Mouse (Mus musculus) left cerebral cortex, adult 2 months (tissue): ENCODE data around the gene Anxa11. TPM values are rescaled to one million over a fixed set of nuclear protein-coding genes. Genes with fewer than 3 reads are reported as not detected.
"Not testable (repeated sequence)": the region's sequence is repeated elsewhere in the genome, so short reads cannot be mapped to it uniquely, and the experiment has no call there.

ENCODE experiments used
- DNase-seq, 2 experiments: peaks; one replicate each; pipeline ENCODE4 v3.0.0; 2021 to 2022; ENCODE audit warnings: low spot score in 2 of 2, mixed read lengths in 1 of 2; ENCODE audit errors: extremely low spot score in 1 of 2
- H3K27ac ChIP-seq: fragments of 200-600 bp; 2 replicates; pipeline ENCODE4 v1.8.1; 2022
- H3K4me3 ChIP-seq: fragments of 200-600 bp; 2 replicates; pipeline ENCODE4 v1.8.1; 2022
- intact Hi-C: fragments of 180-260 bp; cut with DNase I; formaldehyde crosslinking; loops from one replicate; pipeline ENCODE4 v1.15.1; 2025
- microRNA-seq, 2 experiments: library from miRNA; unstranded; fragments of <30 nt; microRNA quantifications; one replicate each; pipeline ENCODE4 v1.2.0; 2021
- total RNA-seq, 2 experiments: library from RNA; stranded (reverse); gene quantifications; 2 replicates each; pipeline ENCODE4 v1.2.3; 2021

Gene Anxa11
- total RNA-seq, 2 experiments from 2014 or later, result 40.4 to 50.7 TPM

DNA sequence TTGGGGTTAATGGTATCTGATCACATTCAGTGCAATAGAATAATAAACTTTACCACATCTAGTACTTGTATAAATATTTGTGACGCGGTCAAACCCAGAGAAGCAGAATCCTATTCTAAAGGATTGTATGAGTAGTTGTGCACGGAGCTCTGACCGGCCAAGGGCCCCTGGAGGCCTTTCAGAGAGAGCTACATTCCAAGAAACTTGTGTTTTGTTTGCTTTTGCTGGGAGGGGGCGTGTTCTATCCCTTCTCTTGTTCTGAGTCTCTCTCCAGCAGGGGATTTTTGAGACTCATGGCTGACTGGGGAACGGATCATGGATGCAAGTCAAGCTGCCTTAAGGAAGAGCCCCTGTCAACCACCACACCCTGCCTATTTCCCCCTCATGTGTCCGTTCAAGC, 53.7 kb downstream of the Anxa11 start:
- intact Hi-C loops, H3K4me3 ChIP-seq, H3K27ac ChIP-seq, DNase-seq: not testable (repeated sequence)

DNA sequence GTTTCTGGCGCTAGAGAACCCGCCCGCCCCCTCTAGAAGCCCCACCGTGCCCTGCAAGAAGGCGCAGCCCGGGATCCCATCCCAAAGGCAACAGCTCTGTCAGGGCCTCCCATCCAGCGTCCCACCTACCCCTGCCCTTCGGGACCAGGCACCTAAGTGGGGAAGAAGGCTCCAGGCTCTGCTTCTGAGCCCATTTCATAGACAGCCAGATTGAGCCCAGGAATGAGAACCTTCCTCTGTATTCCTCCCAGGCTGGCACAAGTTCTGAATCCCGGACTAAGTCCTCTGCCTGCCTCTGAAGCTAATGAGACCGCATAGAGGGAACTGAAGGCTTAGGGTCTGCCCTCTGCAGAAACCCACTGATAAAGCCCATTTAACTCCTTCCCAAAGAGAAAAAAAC, 61.0 kb downstream of the Anxa11 start, which contains the start of gene Plac9a:
Plac9a (minus strand) TSS at position 101 of the 400 bp plus-strand sequence.
- DNase-seq, H3K27ac ChIP-seq, intact Hi-C loops: not testable (repeated sequence)

DNA sequence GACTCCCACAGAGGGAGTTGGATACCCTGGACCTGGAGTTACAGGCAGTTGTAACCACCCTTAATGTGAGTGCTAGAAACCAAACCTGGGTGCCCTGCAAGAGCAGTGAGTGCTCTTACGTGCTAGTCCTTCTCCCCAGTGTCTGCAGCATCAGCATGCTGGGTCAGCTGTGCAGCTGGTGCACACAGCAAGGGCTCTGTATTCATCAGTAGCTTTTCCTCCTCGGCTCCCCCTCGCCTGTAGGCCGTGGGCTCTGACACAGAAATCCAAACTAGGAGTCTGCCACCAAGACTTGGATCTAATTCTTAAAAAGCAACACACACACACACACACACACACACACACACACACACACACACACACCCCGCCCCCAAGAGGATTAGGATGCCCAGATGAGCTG, 63.3 kb downstream of the Anxa11 start:
- H3K4me3 ChIP-seq, H3K27ac ChIP-seq, intact Hi-C loops: not testable (repeated sequence)
- DNase-seq, result peak in 1 of 2 experiments; percentile 4

More for the DNA sequence above, 61.0 kb downstream of the Anxa11 start, which contains the start of gene Plac9a:
- H3K4me3 ChIP-seq, result not testable (repeated sequence)

DNA sequence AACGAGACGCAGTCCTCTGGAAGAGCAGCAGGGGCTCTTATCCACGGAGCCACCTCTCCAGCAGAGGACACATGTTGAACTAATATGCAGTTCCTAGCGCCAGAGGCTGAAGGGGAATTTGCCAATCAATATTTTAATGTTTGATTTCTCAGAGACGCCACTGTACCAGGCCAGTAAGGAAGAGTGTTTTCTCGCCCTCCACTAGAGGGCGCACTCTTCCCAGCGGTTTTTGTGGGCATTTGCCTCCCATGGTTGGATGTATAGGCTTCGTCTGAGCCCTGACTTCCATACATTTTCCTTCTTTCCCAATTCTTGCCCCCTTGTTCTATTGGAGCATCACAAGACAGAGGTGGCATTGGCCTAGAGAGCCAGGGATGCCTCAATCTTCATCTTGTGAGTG, 65.3 kb downstream of the Anxa11 start:
- DNase-seq, intact Hi-C loops, H3K4me3 ChIP-seq, H3K27ac ChIP-seq: not testable (repeated sequence)

DNA sequence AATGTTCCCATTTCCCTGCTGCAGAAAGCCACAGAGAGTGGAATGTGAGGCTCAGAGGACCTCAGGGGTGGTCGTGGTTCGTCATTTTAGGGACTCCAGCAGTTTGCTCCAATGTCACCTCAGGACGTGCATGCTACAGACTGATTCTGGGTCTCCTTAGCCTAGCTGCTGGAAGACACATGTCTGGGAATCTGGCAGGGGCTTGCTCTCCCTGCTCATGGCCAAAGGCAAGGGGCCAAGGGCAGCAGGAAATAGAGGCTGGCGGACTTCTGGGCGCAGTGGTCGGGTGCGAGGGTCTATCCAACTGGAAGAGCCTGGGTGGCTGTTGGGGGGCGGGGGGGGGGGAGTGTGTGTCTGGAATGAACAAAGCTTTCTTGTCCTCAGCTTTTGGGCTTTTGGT, 67.0 kb downstream of the Anxa11 start:
- intact Hi-C loops, H3K27ac ChIP-seq, H3K4me3 ChIP-seq, DNase-seq: not testable (repeated sequence)

DNA sequence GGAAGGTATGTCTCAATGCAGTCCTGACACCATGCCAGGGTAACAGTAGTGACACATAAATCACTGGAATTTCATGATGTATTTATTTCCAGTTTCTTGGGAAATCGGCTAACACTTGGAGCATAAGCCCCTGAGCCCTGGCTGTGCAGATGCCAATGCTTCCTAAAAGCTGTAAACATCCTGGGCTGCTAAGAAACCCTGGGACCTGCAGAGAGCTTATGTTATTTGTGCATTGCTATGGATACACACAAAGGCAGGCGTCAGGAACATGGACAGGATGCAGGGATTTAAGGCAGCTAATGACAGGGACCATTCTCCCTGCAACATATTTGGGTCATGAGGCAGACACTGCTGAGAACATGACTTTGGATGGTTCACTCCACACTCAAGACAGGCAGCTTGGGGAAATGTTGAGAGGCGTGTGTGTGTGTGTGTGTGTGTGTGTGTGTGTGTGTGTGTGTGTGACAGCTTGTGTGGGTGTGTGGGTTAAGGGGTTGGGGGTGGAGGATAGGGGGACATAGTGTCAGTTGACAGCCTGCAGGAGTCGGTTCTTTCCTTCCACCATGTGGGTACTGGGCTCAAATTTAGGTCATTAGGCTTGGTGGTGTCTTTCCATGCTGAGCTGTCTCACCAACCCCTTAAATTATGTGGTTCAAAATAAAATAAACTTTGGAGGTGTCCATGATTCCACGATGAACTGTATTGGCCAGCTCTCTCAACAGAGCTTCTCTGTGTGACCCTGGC, 76.6 kb downstream of the Anxa11 start:
- H3K27ac ChIP-seq, H3K4me3 ChIP-seq, DNase-seq, intact Hi-C loops: not testable (repeated sequence)

DNA sequence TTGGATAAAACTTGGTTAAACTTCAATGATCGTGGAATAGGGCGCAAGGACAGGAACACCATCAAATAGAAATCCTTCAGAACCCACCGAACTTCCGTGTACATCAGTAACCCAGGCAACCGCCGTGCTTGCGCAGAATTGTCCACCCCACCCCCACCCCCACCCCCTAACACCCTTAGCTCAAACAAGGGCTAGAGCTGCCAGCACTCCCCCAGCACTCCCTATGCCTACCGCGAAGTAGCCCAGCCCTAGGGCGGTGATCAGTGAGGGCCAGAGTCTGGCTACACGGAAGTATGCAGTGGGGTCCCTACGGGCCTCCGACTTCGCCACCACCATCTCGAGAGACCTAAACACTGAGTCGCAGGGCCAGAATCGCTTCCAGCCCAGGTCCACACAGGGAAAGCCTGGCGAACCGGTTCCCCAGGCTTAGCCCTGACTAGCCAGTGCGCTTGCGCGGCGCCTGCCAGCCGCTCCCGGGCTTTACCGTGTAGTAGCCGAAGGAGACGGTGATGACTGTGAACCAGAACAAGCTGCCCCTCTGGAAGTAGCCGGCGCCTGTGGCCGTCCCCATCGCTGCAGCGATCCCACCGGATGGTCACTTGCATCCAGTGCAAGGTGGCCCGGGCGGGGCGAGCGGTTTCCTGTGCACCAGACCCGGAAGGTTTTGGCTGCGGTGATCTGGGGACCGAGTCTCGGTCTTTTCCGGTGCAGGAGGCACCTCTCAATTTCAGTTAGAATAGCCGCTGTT, 85.0 kb downstream of the Anxa11 start:
- H3K27ac ChIP-seq, H3K4me3 ChIP-seq, DNase-seq, intact Hi-C loops: not testable (repeated sequence)

DNA sequence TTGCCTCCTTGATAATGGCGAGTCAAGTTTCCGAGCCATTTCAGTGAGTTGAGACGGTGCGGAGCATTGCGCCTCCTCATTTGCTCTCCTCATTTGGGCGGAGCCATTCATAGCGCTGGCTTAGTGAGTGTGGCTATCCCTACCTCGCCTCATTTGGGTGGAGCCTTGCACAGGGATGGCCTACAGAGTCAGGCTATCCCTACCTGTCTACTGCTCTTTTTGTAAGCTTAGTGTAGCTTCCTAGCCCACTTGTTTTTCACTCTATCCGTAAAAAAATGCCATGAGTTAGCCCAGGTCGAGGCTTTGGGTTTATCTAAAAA, 85.6 kb downstream of the Anxa11 start, which contains the start of gene Tmem254a:
Tmem254a (minus strand) TSS at position 111 of the 320 bp plus-strand sequence.
- H3K4me3 ChIP-seq, H3K27ac ChIP-seq, intact Hi-C loops, DNase-seq: not testable (repeated sequence)

Small RNA genes within 50 kb of the gene (microRNA-seq; reads per million reads assigned to microRNA genes)
- 0 reads per million in 2 experiments for gene Gm23701

Other genes starting within 250 kb of the Anxa11 start
- 10 to 100 TPM; 24.0 to 24.3 TPM for gene Ppif, start 148.0 kb upstream of the Anxa11 start, total RNA-seq
- 10 to 100 TPM; 47.0 TPM for gene Zcchc24, start 73.1 kb upstream of the Anxa11 start, total RNA-seq
- not detected for gene Plac9a, start 60.9 kb downstream of the Anxa11 start, total RNA-seq
- 1 to 10 TPM; 5.8 to 6.6 TPM for gene Tmem254a, start 85.5 kb downstream of the Anxa11 start, total RNA-seq
- gene Cphx1, start 96.1 kb downstream of the Anxa11 start, total RNA-seq, result not detected
- gene Duxbl1, start 136.4 kb downstream of the Anxa11 start, total RNA-seq, result under 1 TPM in 1 of 2 experiments, not detected in 1; 0.30 TPM
- 1 to 10 TPM; 2.8 to 6.5 TPM for gene Gm9780, start 200.6 kb downstream of the Anxa11 start, total RNA-seq
- gene Tmem254c, start 225.2 kb downstream of the Anxa11 start, total RNA-seq, result 10 to 100 TPM; 25.2 to 29.9 TPM
- not detected for gene Cphx2, start 239.4 kb downstream of the Anxa11 start, total RNA-seq
- gene Cphx3, start 240.1 kb downstream of the Anxa11 start, total RNA-seq, result not detected